Mouse (Mus musculus): Measurements from ENCODE around the gene Acads.
"Not testable (repeated sequence)": the region's sequence is repeated elsewhere in the genome, so short reads cannot be mapped to it uniquely, and the experiment has no call there.

Acads gene

DNA sequence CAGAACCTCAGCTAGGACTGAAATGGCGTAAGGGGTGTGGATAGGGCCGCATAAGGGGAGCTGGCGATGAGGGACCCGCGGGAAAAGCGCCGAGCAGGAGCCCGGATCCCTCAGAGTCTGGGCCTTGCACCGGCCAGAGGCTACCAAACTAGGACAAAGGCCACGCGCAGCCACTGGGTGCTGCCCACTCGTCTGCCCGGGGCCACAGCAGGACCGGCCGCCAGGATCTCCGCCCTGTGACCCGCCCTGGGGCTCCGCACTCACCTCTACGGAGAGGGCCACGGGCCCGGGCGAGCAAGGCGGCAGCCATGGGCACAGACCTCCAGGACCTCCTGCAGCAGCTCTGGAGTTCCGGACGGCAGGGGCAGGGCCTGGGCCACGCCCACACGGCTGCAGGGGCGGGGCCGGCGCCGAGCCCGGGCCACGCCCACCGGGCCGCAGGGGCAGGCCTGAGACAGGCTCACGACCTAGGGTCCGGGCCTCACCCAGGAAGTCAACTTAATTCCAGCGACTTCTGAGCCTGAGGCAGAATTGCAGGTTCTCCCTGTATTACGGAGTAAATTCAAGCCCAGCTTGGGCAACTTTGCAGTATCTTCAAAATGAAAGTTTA is at the start of gene Acads:
Acads (minus strand) TSS at position 386 of the 610 bp plus-strand sequence.
- DNase-seq (ENCODE audit: low spot score in 2 of 2), result peak; percentile 85 to 88

DNA sequence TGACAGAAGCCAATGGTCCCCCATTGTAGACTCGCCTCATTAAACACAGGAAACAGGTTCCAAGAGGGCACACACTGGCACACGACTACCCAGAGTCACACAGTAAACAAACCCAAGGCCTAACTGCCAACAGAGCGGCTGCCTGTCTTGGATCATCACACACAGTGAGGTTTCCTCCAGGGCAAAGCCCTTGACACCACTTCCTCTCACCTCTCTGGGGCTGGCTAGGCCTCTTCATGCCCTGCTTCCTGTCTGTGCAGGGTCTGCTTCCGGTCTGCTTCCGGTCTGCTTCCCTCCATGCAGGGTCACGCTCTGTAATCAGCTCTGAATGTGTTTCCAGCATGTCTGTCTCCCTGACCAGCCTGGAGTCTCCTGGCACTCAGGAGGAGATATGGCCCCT is 48.2 kb upstream of the Acads start:
- no peak for DNase-seq (ENCODE audit: low spot score in 2 of 2)

DNA sequence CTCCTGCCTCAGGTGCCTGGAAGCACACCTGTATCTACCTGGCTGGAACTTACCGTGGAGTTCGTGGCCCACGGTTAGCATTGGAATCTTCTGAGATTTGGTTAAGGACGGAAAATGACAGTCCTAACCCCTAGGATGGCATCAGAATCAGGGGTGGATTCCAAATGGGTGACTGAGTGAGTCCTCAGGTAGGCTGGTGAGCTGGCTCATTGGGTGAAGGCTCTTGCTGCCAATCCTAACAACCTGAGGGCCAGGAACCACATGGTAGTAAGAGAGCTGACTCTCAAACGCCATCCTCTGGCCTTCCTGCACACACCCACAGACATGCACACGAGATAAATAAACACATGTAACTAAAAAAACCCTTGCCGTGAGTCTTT is 47.7 kb upstream of the Acads start:
- no peak for DNase-seq (ENCODE audit: low spot score in 2 of 2)

DNA sequence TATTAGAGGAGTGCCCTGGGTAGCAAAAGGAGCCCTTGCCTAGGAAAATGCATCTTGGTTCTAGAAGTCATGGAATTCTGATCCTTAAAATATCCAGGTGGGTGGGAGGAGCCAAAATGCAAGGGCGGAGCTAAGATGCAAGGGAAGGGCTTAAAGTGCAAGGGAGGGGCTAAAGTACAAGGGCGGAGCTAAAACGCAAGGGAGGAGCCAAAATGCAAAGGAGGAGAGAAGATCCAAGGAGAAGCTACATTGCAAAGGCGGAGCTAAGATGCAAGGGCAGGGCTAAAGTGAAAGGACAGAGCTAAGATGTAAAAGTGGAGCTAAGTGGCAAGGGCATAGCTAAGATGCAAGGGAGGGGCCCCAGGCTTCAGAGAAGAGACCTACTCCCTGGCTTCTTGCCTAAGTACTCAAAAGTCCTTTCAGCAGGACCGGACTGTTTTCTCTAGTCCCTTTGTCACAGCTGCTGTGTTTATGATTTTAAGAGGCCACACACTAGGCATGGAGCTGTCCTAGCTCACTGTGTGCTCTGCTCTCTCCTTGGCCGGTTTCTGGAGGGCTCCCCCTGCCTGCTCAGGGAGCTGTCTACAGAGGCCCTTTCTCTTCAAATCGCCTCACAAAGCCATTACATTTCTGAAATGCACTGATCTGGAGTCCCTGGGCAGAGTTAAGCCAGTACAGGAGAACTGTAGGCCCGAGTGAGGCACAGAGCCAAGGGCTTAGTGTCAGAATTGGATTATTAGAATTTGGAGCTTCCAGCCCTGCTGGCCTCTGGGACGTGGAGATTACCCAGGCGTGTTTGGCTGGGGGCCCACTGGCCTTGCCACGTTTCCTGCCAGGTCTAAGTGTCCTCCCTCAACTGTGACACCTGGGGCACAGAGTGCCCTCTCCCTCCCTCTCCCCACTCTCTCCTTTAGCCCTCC is 47.0 kb upstream of the Acads start:
- DNase-seq (ENCODE audit: low spot score in 2 of 2), result no peak

DNA sequence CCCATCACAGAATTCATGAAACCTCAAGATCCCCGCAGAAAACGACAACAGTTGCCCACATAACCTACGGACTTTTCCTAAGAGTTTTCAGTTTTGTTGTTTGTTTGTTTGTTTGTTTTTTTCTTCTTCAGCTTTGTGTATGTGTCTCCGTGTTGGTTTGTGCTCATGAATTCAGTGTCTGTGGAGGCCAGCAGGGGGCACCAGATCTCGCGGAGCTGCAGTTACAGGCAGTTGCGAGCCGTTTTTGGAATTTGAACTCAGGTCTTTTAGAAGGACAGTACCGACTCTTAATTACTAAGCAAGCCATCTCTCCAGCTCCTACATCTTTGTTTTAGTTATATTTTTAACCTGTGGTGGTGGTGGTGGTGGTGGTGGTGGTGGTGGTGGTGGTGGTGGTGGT is 46.2 kb upstream of the Acads start:
- DNase-seq (ENCODE audit: low spot score in 2 of 2), result no peak

DNA sequence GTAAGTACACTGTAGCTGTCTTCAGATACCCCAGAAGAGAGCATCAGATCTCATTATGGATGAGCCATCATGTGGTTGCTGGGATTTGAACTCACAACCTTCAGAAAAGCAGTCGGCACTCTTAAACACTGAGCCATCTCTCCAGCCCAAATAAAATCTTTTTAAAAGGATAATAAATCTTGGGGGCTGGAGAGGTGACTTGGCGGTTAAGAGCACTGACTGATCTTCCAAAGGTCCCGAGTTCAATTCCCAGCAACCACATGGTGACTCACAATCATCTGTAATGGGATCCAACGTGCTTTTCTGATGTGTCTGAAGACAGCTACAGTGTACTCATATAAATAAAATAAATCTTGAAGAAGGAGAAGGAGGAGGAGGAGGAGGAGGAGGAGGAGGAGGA is 45.3 kb upstream of the Acads start:
- DNase-seq (ENCODE audit: low spot score in 2 of 2), result not testable (repeated sequence)

DNA sequence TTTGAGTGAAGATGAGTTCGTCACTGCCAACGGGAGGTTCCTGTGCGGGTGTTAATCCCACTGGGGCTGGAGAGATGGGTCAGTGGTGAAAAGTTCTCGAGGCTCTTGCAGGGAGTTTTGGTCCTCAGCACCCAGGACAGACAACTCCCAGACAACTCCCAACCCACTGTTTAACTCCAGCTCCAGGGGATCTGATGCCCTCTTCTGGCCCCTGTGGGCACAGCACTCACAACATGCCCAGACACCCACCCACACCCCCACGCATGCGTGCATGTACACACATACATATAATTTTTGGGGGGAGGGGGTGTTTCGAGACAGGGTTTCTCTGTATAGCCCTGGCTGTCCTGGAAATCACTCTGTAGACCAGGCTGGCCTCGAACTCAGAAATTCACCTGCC is 44.4 kb upstream of the Acads start:
- peak; percentile 60 to 65 for DNase-seq (ENCODE audit: low spot score in 2 of 2)

DNA sequence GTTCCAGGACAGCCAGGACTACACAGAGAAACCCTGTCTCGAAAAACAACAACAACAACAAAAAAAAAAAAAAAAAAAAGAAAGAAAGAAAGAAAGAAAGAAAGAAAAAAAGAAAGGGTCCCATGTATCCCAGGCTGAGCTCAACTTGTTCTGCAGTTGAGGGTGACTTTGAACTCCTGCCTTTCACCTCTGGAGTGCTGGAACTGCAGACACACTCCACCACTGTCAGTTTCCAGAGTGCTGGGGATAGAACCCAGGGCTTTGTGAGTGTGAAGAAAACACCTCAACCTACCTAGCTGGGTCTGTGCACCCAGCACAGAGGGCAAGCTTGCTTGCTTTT is 42.8 kb upstream of the Acads start:
- DNase-seq (ENCODE audit: low spot score in 2 of 2), result not testable (repeated sequence)

DNA sequence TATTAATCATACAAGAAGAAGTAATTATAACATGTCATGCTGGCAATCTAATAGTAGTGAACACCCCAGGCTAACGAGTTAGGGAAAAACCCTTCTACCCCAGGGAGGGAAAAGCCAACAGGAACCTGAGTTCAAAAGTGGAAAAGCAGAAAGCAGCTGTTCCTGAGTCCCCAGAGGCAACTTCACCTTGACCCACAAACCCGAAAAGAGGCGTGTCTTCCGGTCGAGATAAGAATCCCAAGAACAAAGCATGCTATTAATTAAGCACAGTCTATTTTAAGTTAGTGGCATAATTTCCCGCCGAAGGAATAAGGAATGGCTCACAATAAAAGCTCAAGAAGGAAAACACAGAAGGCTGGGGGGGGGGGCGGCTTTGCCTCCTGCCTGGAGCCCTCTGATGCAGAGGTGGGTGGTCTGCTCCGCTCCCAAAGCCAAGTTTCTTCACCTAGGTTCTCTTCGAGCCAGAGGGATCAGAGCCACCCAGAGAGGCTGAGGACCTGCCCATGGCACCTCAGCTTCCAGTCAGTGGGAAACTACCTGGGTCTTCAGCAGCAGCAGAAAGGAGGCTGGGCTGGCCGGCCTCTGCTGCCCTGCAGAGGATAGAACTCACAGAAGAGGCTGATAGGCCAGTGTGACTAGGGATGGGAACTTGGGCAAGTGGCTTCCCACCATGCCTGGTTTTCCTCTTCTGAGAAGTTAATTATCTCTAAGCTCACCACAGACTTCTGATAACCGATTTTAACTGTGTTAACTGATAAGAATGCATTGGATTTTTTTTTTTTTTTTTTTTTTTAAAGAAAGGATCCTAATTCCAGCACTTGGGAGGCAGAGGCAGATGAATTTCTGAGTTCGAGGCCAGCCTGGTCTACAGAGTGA is 42.2 kb upstream of the Acads start:
- DNase-seq (ENCODE audit: low spot score in 2 of 2), result no peak

DNA sequence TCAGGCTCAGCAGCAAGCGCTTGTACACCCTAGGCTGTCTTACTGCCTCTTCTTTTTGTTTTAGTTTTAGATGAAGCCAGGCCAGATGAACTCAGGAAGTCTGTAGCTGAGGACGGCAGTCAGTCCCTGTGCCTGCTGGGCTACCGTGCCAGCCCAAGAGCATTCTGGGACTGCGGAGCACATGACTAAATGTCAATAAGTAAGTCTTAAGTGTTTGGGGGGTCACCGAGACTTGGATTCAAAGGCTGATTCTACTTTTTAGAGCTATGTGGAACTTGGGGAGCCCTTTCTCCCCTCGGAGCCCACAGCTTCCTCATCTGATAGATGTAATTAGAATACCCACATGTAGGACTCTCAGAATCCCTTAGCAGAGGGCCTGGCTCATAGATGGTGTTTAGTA is 41.5 kb upstream of the Acads start:
- no peak for DNase-seq (ENCODE audit: low spot score in 2 of 2)

DNA sequence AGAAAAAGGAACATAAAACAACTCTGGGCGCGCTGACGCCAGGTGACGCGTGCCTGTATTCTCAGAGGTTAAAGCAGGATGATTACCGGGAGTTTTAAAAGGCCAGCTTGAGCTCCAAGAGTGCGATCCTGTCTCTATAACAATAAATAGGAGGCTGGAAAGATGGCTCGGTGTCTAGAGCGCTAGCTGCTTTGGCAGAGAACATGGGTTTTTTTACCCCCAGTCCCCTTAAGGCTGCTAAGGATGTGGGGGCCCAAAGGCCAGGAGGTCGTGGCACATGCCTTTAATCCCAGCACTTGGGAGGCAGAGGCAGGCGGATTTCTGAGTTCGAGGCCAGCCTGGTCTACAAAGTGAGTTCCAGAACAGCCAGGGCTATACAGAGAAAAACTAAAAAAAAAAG is 40.0 kb upstream of the Acads start:
- no peak for DNase-seq (ENCODE audit: low spot score in 2 of 2)

DNA sequence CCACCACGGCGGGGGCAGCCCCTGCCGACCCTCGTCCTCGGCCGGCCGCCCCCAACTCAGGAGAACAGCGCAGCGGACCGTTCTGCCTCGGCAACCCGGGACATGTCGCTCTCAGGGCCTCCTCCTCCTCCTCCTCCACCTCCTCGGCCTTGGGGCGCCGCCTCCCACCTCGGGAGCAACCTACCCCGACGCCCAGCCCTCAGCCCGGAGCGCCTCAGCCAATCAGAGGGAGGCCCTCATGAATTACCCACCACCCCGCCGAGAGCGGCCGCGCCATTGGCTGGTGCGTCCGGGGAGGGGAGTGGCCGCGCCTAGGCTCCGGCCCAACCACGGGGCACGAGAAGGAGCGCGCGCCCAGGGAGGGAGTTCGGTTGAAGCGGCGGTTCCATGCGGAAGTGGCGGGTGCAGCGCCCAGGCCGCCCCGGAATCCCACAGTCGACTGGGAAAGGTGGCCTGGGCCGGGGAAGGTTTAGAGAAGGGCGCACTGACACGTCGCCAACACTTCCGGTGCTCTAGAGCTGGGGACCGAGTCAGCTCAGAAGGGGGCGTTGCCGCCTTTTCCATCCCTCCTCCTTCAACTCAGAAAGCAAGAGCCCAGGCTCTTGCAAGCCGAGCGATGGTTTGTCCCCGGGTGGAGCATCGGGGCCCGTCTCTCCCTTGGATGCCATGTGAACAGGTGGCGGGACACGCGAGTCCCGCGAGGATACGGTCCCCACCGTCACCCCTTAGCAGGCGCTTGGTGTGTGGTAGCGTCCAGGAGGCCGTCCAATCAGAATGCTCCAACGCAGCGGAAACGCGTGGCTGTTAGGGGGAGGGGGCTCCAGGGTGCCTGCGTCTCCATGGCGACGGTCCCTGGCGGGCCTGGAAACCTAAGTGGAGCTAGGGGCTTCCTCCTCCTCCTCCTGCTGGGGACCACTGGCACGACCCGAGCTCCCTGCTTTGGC is 39.2 kb upstream of the Acads start, which contains the start of gene Mlec:
Mlec (minus strand) TSS at position 140 of the 944 bp plus-strand sequence.
- peak; percentile 97 to 99 for DNase-seq (ENCODE audit: low spot score in 2 of 2)

DNA sequence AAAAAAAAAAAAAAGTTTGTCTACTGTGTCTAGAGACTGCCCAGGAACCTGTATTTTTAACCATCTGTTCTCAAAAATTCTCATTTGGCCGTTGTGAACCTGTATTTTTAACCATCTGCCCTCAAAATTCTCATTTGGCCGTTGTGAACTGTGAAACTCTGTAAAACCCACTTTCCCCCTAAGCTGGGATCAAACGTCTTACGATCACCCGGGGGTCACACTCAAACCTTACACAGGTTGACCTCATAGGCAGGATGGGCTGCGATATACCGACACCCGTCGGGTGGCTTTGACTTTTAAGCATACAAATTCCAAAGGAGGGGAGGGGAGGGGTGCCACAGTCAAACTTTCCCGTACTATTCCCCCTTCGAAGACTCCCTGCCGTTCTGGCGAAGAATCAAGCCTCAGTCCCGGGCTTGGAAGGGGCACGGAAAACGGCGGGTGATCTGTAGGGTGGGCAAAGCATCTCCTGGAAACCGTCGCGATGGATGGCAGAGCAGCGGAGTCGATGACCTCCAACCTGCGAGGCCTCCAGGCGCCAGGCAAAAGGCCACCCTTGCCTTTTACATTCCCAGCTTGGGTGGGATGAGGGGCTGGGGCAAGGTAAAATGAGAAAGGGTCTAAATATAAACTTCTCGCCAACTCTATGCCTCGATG is 37.9 kb upstream of the Acads start:
- DNase-seq (ENCODE audit: low spot score in 2 of 2), result no peak

DNA sequence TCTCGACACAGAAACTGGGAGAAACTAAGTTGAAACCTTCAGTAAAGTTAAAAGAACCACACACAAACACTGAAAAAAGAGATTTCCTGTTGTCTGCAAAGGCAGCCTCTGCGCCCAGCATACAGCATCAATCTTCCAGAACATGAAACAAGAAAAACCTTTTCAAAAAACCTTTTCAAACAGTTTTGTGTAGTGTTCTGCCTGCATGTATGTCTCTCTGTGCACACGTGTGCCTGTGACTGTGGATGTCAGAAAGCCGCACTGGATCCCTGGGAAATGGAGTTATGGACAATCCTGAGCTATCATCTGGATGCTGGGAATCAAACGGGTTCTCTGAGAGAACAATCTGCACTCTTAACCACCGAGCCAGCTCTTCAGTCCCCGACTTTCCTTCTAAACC is 37.3 kb upstream of the Acads start:
- DNase-seq (ENCODE audit: low spot score in 2 of 2), result no peak

DNA sequence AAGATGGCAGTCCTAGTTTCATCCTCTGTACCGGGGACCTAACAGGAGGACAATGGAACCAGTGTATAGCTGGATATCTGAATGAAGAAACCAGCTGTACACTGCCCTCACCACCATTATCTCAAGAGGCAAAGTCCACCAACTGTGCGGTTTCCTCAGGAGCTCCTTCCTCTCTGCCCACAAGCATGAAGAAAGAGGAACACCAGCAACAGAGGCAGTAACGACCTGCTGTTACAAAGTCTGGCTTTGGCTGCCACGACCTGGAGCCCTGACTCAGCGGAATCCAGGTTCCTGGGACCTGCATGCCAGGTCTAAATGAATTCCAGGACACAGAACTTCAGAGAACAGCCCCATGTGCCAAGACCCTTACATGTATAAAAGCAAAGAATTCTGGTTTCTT is 36.7 kb upstream of the Acads start:
- DNase-seq (ENCODE audit: low spot score in 2 of 2), result no peak

DNA sequence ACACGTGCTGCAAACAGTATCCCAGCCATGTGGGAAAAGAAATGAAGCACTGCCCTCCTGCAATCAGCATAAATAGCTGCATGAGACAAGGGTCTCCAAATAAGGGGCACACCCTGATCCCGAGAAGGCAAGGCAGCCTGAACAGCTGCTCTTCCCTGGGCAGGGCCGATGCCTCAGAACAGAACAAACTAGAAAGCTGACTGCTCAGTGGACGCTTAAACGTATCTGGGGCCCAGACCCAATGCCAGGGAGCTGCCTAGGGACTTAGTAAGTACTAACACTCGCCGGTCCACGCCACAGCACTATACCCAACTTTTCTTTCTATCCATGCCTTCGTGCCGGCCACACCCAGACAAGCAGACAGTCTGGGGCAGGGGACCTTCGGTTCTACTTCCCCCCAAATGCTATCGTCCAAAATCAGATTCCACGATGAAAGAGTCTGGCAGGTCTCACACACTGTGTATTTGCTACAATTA is 36.0 kb upstream of the Acads start:
- DNase-seq (ENCODE audit: low spot score in 2 of 2), result no peak

DNA sequence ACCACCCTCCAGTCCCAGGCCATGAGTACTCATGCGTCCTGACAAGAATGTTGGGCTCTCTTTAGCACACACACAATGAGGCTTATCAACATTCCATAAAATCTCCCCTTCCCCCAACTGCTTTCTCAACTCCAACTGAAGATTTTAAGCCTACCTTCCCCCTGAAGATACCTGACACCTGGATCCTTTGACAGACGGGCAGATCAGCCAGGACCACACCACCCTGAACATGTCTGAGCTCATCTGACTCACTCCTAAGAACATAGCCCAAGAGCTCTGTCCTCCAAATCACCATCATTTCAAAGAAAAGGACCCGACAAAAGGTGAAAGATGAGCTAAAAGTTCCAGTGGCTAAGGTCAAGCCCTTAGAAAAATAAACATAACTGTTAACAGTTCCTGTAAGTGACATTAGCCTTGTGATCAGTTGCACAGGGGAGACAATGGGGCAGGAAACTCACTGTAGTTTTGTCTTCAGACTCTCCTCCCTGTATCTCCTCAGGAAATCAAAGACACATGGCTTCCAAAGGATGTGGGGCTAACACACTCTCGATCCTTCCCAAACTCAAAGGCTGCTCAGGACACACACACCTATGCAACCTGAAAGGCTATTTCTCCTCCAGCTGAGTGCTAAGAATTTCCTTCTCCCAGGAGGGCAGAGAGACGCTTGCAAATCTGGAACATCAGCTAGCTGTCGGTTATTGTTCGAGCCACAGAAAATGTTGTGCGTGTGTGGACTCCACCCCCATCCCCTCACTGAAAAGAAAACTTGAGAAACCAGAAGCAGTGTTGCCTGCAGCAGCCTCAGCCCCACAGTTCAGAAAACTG is 33.2 kb upstream of the Acads start:
- DNase-seq (ENCODE audit: low spot score in 2 of 2), result no peak

DNA sequence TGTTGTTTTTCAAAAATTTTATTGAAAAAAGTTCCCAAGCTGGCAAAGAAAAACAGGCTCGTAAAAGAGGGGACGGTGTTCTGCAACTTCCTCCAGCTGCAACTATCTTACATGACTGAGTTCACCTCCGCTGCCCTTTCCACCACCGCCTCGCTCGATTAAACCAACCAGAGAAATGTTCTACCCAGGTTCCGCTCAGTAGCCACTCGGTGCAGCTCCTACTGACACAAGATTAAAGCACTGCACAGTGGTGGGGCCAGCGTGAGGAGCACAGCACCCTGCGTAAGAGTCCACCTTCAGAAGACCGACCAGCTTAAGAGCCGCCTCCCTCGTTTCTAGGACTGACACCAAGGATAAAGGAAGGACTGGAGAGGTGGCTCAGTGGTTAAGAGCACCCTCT is 32.3 kb upstream of the Acads start:
- no peak for DNase-seq (ENCODE audit: low spot score in 2 of 2)

DNA sequence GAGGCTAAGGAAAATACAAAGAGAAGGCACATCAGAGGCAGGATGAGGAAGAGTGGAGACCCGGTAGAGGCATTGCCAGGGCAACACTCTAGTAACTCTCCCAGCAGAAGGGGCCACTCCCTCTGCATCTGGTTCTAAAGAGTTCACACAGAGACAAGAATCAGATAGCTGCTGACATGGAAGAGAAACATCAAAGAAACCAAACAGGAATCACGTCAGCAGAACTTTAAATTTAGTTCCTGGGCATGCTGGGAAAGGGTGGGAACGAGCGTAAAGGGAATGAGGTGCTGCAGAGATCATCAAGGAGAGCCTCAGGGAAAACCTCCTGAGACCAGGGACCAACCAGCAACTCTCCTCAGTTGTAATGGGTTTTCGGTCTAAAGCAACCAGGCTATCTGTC is 31.8 kb upstream of the Acads start:
- DNase-seq (ENCODE audit: low spot score in 2 of 2), result no peak
